Mouse (Mus musculus): Measurements from ENCODE around the gene 2410137M14Rik. TPM values are rescaled to one million over a fixed set of nuclear protein-coding genes. Genes with fewer than 3 reads are reported as not detected.

The 2410137M14Rik gene
- total and polyA plus RNA-seq, 2 experiments from 2014 or later, result 0.36 to 0.38 TPM

DNA sequence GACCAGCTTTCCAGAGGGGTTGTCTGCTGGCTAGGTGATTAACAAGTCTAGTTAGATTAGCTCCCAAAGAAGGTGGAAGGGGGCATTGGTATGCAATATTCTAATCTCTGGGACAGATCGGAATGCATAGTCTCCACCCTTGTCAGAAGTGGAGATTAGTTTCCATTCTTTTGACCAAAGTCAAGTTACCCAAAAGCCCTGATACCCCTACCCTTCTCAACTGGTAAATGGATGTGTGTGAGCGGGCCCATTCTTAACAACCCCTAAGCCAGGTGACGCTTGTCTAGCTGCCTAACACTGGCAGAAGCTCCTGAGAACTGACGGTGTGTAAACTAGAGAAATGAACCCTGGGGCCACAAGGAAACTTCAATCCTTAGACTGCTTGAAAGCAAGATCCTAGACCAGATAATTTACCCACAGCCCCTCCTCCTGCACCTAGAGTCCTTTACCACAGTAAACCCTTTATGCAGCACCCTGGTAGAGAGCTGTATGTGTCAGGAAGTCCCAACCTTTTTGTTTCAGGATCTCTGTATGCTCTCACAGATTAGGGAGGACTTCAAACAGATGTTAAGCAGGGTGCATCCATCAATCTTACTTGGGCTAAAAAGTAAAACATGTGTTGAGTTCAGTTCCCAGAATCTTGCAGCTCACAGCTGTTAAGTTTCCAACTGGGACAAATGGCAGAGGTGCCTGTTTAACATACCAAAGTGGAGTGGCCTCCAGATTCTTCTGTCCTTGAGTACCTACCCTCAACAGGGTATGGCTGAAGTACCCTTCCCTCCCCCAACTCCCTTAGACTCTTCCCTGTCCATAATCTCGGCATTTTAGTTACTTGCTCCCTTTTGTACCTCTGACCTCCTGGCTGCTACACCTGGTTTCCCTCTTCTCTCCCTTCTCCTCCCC lies 1.5 kb upstream of the 2410137M14Rik start:
- DNase-seq (no peak), ATAC-seq (no peak)
- H3K9me3 ChIP-seq (ENCODE audit: low read length), result no peaks in the 10 kb centered on the region
- H3K4me2 ChIP-seq (ENCODE audit: low read depth), result no peak overlapping the region
- H3K27ac ChIP-seq (ENCODE audit: low read depth, low read length), result no peak overlapping the region
- no peak overlapping the region for H3K9ac ChIP-seq
- H3K27me3 ChIP-seq (ENCODE audit: insufficient read depth, low read length), result peaks cover under 1% of the 10 kb centered on the region; the same call in 1 of the 2 replicates
- no peak for TF ChIP-seq CTCF (IDR thresholded peaks at IDR 0.05; ENCODE audit: low read depth)
- WGBS, result 35% methylated on average over 5 of the region's 5 CpGs
- no peak overlapping the region for H3K4me3 ChIP-seq (ENCODE audit: low read depth, low read length)
- H3K36me3 ChIP-seq (ENCODE audit: insufficient read depth), result no peaks in the 10 kb centered on the region
- no peaks in the 10 kb centered on the region for H3K4me1 ChIP-seq (ENCODE audit: insufficient read depth)

GRCm38 (mm10) chr17:36981845-36982244 lies 808 bp upstream of the 2410137M14Rik start:
- no peak overlapping the region for H3K4me3 ChIP-seq (ENCODE audit: low read depth, low read length)
- H3K9me3 ChIP-seq (ENCODE audit: low read length), result no peaks in the 10 kb centered on the region
- no peaks in the 10 kb centered on the region for H3K4me1 ChIP-seq (ENCODE audit: insufficient read depth)
- H3K36me3 ChIP-seq (ENCODE audit: insufficient read depth), result no peaks in the 10 kb centered on the region
- H3K27ac ChIP-seq (ENCODE audit: low read depth, low read length), result no peak overlapping the region
- H3K9ac ChIP-seq, result no peak overlapping the region
- 6% methylated on average over 4 of the region's 4 CpGs for WGBS
- DNase-seq, result no peak
- no peak for ATAC-seq
- no peak for TF ChIP-seq CTCF (IDR thresholded peaks at IDR 0.05; ENCODE audit: low read depth)
- no peaks in the 10 kb centered on the region; the same call in 1 of the 2 replicates for H3K27me3 ChIP-seq (ENCODE audit: insufficient read depth, low read length)
- no peak overlapping the region for H3K4me2 ChIP-seq (ENCODE audit: low read depth)

- Histone ChIP-seq H3K4me3 (ENCODE audit: low read depth, low read length) (no peak overlapping the region), H3K9me3 (ENCODE audit: low read length) (no peaks in the 10 kb centered on the region), H3K27me3 (ENCODE audit: insufficient read depth, low read length) (no peaks in the 10 kb centered on the region), H3K4me1 (ENCODE audit: insufficient read depth) (no peaks in the 10 kb centered on the region), H3K9ac (no peak overlapping the region), H3K27ac (ENCODE audit: low read depth, low read length) (no peak overlapping the region), H3K36me3 (ENCODE audit: insufficient read depth) (no peaks in the 10 kb centered on the region), H3K4me2 (ENCODE audit: low read depth) (no peak overlapping the region)
- ATAC-seq, result no peak
- DNase-seq, result no peak
- WGBS, result 73% methylated on average over 8 of the region's 8 CpGs
- no peak for TF ChIP-seq CTCF (IDR thresholded peaks at IDR 0.05; ENCODE audit: low read depth)
Observed at GRCm38 (mm10) chr17:36973271-36973787, 7.7 kb downstream of the 2410137M14Rik start.

DNA sequence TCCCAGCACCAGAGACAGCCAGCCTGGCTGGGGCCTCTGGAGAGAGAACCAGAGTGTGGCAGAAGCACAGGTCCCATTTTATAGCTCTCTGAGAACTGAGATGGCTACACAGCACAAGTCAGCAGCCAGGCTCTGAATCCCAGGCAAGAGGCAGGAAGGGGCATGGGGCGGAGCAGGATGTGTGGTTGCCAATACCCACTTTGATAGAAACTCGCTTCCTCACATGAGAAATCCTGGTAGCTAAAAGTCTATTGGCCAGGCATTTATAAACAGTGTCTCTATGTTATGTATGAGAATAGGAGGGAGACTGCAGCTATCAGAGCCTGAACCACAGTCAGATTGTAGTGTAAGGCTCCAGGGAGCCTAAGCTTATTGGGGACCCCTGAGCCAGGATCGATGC lies 8.2 kb downstream of the 2410137M14Rik start:
- no peak for TF ChIP-seq CTCF (IDR thresholded peaks at IDR 0.05; ENCODE audit: low read depth)
- Histone ChIP-seq H3K36me3 (ENCODE audit: insufficient read depth) (no peaks in the 10 kb centered on the region), H3K4me1 (ENCODE audit: insufficient read depth) (no peaks in the 10 kb centered on the region), H3K9me3 (ENCODE audit: low read length) (no peaks in the 10 kb centered on the region), H3K27me3 (ENCODE audit: insufficient read depth, low read length) (no peaks in the 10 kb centered on the region), H3K4me3 (ENCODE audit: low read depth, low read length) (no peak overlapping the region), H3K27ac (ENCODE audit: low read depth, low read length) (no peak overlapping the region), H3K4me2 (ENCODE audit: low read depth) (no peak overlapping the region), H3K9ac (no peak overlapping the region)
- no peak for ATAC-seq
- 82% methylated on average over 3 of the region's 3 CpGs for WGBS
- no peak for DNase-seq

- Histone ChIP-seq H3K27me3 (ENCODE audit: insufficient read depth, low read length) (no peaks in the 10 kb centered on the region), H3K27ac (ENCODE audit: low read depth, low read length) (no peak overlapping the region), H3K4me3 (ENCODE audit: low read depth, low read length) (no peak overlapping the region), H3K9me3 (ENCODE audit: low read length) (no peaks in the 10 kb centered on the region), H3K9ac (no peak overlapping the region), H3K4me2 (ENCODE audit: low read depth) (no peak overlapping the region), H3K4me1 (ENCODE audit: insufficient read depth) (no peaks in the 10 kb centered on the region), H3K36me3 (ENCODE audit: insufficient read depth) (no peaks in the 10 kb centered on the region)
- TF ChIP-seq CTCF (IDR thresholded peaks at IDR 0.05; ENCODE audit: low read depth), result no peak
- ATAC-seq, result no peak
- no peak for DNase-seq
- WGBS, result 87% methylated on average over 6 of the region's 6 CpGs
Observed at GRCm38 (mm10) chr17:36971172-36971850, 9.7 kb downstream of the 2410137M14Rik start.

- Histone ChIP-seq H3K9ac (no peak overlapping the region), H3K4me2 (ENCODE audit: low read depth) (no peak overlapping the region), H3K4me3 (ENCODE audit: low read depth, low read length) (no peak overlapping the region), H3K36me3 (ENCODE audit: insufficient read depth) (no peaks in the 10 kb centered on the region), H3K27me3 (ENCODE audit: insufficient read depth, low read length) (no peaks in the 10 kb centered on the region), H3K27ac (ENCODE audit: low read depth, low read length) (no peak overlapping the region), H3K9me3 (ENCODE audit: low read length) (no peaks in the 10 kb centered on the region), H3K4me1 (ENCODE audit: insufficient read depth) (no peaks in the 10 kb centered on the region)
- ATAC-seq, result no peak
- no peak for TF ChIP-seq CTCF (IDR thresholded peaks at IDR 0.05; ENCODE audit: low read depth)
- 88% methylated on average over 14 of the region's 14 CpGs for WGBS
- DNase-seq, result no peak
Observed at GRCm38 (mm10) chr17:36970316-36970890, 10.6 kb downstream of the 2410137M14Rik start.

Measured in forebrain, postnatal 0 days (tissue).